Mouse (Mus musculus) right cerebral cortex, adult 18-20 months (tissue): ENCODE results near the gene Pla2g6.

Experiments used
- DNase-seq: peaks from one replicate; pipeline ENCODE4 v3.0.0; 2022; ENCODE audit warnings: mixed read lengths

The Pla2g6 gene

DNA sequence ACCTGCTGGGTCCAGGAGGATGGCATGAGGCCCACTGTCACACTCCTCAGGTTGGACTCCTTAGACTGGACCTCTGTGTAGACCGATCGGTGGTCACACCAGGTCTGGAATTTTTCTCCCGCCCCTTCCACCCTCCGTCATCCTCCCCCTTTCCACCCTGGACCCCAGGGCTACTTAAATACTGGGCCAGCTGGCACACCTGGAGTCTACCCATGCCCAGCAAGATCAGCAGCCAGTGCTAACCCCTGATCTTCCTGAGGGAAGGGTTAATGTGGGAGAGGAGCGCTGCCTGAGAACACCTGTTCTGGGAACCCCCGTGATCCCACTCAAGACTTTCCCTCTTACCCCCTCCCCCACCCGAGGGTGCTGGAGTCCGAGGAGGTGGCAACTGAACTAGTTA, 20.5 kb upstream of the Pla2g6 start:
- no peak for DNase-seq

DNA sequence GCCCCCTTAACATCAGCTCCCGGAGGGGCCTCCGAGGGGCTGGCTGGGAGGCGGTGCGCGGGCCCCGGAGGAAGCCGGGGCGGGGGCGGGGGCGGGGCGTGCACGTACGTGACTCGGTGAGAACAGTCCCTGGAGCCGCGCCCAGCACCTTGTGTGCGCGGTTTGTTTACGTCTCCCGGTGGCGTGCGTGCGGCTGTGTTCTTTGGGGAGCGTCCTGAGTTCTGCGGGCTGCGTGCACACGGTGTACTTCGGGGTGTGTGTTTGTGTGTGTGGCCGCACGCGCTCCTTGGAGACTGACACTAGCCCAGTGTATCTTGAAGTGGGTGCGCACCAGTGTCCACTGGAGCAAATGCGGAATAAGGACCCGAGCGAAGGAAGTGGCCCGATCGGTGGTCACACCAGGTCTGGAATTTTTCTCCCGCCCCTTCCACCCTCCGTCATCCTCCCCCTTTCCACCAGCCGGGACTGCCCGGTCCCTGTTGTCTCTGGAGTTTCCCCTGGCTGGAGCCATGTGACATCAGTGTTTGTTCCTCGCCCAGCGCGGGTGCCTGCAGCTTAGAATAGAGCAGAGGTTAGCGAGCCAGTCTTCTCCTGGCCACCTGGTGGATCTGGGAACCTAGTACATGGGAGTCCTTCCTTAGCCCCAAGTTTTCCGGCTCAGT, 19.8 kb upstream of the Pla2g6 start:
- peak; percentile 26 for DNase-seq

DNA sequence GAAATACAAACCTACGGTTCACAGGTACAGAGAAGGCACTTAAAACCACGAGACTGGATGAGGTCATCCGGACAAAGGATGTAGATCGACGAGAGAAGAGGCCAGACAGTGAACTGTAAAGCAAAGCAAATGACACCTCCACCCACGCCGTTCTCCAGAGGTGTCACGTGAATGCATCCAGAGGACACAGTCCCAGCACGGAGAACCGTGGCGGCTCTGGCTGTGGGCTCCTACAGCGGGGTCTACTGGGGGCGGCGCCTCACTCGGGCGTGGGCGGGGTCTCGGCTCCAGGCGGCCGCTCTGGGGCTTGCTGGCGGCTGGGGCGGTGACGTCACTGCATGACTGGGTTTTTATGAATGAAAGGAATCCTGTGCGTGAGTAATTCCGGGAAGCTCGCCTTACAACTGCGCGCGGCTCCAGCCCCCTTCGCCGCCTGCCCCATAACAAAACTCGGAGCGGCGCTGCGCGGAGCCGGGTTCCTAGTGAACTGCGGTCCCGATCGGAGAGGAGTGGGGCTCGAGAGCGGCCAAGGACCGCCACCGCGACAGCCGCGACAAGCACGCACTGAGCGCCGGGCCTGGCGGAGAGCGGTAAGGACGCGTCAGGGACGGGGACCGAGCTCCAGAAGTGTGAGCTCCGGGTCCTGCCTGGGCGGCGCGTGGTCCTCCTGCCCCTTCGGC, 19.1 kb upstream of the Pla2g6 start:
- peak; percentile 89 for DNase-seq

DNA sequence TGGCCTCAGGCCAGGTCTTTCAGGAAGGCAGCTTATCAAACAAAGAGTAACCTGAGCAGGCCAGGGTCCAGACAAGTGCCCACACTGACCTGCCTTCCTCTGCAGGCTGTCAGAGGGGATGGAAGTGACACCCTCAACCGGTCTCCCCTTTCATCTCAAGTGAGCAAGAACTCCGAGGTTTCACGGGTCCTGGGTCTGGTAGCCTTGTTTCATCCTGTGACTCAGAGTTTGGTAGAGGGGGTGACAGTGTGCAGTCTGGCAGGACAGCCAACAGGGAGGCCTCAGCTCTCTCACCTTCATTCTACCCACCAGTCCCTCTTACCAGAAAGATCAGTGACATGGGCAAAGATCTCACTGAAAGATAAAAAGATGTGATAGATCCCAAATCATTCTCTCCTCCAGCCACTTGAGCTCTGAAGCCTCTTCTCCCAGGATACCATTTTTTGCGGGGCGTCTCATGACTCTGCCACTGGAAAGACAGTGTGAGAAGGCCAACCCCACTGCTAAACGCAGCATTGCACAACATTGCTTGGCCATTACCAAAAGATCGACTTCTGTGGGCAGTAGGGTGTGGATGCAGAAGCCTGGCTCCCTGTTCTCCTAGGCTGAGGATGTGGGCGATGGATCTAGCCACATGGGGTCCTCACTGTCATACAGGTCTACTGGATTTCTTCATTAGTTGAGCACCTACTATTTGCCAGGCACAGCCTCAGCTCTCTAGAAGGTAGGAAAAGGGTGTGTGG, 18.0 kb upstream of the Pla2g6 start, which contains the start of gene Maff:
TSS of gene Maff (plus strand) at position 571 of the 743 bp plus-strand sequence.
- DNase-seq: no peak

DNA sequence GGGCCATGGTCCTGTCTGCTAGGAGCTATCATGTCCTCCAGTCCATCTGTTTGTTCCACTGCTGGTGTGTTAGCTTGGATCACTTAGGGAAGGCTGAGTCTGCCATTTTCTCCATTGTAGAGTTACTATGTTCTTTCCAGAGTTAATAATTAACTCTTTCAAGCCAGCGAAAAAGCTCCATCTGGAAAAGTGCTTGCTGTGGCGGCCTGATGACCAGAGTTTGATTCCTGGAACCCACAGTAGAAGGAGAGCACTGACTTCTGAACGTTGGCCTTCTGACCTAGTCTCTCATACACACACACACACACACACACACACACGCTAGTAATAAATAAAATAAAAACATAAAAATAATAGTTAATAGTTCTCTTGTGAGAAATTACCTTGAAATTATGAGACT, 16.4 kb upstream of the Pla2g6 start:
- no peak for DNase-seq

DNA sequence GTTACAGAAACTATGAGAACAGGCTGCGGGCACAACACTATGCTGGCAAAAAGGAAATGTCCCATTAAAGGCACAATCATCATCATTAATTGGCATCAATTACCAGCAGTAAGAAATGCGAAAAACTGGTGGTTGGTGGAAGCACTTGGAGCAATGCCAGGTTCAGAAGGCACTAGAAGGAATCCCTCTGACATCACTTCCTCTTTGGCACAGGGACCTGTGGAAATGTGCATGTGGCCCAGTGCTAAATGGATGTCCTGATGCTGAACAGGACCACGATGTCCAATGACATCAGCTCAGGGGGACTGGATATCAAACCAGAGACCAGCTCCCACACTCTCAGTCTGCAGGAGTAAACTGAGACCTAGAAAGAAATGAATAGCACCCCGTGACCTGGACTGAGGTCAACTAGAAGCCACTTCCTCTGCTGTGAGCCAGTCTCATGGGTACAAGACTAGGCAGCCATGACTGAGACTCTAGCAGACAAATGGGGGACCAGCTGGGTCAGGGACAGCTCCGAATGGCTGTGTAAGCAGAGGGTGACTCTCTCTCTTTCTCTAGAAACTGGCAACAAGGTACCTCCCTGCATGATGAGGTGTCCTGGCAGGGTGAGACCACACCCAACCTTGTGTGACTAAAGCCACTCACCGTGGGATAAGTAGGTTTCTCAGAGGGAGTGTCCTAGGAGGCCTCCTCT, 14.6 kb upstream of the Pla2g6 start:
- no peak for DNase-seq

DNA sequence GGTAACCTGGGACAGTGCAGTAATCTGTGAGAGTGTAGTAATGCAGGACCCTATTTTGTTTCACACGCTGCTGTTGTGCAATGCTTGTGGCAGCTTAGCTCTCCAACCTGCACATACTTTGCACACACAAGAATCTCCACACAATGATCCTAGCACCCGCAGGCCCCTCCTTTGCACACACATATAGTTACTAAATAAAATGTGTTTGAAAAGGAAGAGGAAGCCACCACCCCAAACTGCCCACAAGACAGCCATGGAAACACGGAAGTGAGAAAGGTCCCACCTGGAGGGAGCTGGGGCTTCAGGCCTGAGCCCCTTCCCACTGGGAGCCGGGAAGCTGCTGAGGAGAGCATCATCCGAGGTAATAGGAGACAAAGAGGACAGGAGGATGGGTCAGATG, 10.8 kb upstream of the Pla2g6 start:
- no peak for DNase-seq

DNA sequence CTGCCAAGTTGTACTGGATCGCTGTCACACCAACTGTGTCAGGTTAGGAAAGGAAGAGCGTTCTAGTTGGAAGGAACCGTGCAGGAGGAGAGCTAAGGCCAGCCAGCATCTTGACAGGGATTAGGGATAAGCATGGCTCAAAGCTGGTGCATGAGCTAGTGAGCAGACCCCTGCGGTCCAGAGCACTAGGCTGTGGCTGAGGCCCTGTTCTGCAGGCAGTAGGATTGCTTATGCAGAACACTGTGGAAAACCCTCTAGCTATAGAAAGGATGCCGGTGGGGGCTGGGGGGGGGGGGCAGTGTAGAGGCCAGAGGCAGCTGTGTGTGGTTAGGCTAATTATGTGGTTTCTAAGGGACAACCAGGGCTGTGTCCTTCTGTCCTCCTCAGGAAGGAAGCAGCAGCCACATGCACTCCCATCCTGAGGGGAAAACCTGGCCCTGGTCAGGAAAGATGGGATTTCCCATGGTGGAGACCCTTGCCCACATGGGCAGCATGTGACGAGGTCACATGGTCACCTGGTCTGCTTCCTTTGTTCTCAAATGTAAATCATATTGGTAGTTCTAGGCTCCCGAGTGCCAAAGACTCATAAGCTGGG, 7.0 kb upstream of the Pla2g6 start:
- DNase-seq: no peak

DNA sequence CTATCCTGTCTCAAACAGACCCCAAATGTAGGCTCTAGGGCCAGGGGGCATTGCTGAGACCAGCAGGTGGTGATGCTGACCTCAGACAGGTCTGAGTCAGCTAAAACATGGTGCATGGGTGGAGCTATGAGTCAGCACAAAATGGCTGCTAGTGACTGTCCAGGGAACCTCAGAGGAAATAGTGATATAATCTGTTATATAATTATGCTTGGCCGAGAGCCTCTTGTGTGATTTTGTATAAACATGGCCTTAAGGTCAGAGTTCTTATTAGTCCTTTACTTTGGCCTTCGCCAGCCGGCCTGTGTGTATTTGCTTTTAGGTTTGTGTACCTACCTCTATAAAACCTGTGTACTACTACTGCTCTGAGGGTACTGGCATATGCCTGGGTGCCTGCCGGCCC, 5.2 kb upstream of the Pla2g6 start:
- DNase-seq: no peak

DNA sequence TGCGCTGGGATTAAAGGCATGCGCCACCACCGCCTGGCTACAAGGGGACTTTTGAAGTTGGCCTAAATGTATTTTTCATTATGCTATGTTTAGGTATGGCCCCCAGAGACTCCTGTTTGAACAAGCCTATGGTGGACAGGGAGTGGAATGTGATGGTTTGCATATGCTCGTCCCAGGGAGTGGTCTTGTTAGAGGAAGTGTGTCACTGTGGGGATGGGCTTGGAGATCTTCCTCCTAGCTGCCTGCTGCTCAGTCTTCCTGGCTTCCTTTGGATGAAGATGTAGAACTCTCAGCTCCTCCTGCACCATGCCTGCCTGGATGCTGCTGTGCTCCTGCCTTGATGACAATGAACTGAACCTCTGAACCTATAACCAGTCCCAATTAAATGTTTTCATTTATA, 2.3 kb upstream of the Pla2g6 start:
- no peak for DNase-seq

DNA sequence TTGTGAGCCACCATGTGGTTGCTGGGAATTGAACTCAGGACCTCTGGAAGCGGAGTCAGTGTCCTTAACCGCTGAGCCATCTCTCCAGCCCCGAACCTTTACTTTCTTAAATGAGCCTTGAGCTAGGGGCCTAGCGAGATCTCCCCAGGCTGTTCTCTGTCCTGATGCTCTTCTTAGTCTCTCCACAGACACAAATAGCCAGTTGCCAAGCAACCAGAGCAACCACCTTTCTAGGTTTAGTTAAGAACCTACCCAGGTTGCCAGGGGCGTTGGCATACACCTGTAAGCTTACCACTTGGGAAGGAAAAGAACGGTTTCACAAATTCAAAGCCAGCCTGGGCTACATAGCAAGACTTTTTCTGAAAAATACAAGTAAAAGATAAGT, 1.8 kb upstream of the Pla2g6 start:
- no peak for DNase-seq

DNA sequence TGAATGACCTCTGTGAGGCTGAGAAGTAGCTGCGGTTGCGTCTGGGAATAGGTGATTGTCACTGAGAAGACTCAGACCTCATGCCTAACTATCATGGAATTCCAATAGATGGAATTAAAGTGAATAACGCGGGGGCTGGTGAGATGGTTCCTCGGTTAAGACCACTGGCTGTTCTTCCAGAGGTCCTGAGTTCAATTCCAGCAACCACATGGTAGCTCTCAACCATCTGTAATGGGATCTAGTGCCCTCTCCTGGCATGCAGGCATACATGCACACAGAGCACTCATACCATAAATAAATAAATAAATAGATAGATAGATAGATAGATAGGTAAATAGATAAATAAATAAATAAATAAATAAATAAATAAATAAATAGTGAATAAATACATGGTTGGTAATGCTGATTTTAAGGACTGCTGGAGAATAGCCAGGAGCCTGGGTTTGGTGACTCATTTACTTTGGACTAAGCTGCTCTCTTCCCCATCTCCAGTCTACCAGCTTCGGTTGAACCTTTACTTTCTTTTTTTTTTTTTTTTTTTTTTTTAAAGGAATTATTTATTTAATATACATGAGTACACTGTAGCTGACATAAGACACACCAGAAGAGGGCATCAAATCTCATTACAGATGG, 1.3 kb upstream of the Pla2g6 start:
- DNase-seq: no peak

DNA sequence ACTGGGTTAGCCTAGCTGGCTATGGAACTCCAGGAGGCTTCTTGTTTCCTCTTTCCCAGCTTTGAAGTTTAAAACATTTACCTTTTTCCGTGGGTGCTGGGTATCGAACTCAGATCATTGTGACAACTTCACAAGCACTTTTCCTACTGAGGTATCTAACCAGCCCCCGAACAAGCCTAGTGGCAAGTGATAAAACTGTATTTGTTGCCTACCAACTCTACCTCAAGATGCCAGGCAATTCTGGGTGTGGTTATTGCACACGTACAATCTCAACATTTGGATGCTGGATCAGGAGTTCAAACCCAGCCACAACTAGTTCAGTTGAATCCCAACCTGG, 717 bp upstream of the Pla2g6 start:
- no peak for DNase-seq

DNA sequence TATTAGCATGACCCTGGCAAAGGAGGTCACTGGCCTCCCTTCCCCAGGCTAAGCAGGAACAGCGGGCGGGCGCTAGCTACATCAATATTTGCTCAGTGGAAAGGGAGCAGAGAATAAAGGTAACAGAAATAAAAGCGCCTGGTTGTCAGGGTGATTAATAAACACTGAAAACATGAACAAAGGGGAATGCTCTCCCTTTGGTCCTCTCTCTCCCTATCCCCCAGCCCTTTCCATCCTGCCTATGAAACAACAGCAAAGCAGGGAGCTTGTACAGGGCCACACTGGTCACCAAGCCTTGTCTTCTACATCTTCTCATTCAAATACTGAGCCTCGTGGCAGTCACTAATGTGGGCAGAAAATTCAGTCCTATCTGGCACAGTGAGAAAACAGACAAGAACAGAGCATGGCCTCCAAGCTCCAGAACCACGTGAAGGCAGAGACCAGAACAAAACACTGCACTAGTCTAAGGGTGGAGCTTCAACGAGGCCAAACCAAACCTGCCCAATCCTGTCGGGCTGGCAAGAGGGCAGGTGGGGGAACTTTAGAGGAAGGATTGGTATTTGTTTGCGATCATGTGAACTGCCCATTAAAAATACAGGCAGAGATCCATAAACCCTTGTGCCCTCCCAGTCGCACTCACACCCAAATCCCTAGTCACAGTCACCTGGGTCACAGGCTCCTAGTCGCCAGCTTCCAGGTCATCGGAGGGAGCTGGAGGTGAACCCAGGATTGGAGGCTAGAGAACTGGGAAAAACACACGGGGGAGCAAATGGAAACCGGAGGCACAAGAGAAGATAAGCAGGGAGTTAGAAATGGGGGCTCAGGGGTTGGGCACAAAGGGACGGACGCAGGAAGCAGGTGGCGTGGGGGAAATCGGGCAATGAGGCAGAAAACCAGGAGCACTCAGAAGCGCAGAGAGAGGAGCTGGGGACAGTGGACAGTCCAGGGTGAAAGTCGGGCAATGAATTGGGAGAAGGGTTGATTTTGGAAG, 924 bp downstream of the Pla2g6 start:
- peak; percentile 25 for DNase-seq

DNA sequence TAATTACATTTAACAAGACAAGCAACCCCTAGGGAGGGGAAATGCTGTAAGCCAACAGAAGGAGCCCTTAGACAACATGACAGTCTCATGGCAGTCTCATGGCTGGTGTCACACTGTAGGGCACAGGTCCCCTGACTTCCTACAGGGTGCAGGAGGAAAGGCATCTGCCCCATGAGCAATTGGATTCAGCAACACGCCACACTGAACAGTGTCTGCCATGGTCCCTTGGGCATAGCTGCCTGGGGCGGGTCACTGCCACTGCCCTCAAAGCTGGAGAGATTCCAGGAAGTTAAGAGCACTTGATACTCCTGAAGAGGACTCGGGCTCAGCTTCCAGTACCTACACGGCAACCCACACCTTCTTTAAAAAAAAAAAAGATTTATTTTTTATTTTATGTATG, 1.9 kb downstream of the Pla2g6 start:
- DNase-seq: no peak

DNA sequence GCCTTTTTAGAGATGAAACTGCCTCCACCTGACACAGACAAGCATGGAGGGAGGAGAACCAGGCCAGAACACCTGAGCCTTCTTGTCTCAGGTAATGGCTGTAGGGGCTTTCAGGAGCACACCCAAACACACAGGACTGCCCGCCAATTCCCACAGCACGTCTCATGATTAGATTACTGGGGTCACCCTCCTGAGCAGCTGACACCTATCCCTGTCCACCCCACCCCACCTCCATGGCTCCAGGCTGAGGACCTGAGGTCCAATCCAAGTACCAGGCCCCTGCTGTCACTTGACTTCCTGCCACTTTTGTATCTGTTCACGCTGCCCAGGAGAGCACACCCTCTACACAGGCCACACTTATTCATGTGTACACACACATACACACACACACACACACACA, 2.4 kb downstream of the Pla2g6 start:
- DNase-seq: no peak

DNA sequence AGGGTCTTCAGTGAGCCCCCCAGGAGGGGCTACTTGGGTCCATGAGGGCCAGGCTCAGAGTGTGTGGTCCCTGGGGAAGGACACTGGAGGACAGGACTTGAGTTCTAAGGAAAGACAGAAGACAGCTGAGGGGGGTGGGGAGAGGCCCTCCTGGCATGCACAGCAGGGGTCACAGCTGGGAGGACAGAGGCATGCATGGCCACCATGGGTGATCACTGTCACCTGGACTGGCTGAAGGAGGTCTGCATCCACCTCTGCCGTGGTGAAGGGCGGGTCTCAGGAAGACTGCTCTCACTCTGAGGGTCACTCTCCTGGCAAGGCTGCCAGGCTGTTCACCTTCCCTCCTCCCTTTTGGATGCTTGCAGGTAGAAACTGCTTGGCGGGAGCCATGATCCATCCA, 3.8 kb downstream of the Pla2g6 start:
- DNase-seq: no peak

DNA sequence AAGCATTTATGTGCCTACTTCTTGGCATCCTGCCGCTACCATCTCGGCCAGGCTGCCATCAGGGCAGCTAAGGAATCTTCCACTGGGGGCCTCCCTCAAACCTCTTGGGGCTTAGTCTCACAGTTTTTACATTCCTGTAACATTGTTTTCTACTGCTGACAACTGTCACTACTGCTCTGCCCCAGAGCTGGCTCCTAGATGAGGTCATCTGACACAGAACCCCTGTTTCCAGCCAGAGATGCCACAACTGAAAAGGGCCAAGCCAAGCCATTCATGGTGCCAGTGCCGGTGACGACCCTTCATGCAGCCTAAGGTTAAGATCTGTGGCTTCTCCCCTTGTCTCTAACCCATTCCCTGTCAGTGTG, 4.4 kb downstream of the Pla2g6 start:
- no peak for DNase-seq

DNA sequence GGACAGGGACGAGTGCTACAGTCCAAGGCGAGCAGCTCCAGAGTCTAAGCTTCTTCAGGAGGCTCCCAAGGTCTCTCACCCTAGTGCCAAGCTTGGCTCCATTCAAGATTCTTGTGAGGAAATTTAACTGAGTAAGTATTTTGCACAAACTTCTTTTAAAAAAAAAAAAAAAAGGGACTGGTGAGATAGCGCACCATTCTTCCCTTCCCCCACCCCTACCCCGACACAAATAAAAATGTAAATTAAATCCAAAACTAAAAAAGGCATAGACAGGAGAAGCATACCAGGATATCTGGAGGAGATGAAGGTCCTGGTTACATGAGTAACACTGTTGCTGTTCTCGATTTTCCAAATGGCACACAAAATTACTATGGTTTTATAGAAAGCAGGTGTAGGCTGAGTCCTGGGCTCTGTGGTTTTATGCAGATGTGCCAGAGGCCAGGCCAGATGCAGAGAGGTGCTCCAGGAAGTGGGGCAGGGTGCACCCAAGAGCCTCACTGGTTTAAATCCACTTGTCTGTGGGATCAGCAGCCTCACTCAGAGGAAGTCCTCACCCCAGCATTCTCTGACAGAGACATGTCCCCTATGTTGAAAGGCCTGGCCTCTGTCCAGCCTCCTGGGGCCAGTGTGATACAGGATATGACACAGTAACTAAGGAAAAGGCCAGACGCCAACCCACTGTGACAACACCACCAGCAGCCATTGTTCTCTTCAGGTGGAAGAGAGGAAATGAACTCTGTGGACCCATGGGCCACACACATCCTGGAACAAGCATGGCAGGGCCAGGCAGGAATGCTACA, 5.0 kb downstream of the Pla2g6 start:
- peak; percentile 10 for DNase-seq

DNA sequence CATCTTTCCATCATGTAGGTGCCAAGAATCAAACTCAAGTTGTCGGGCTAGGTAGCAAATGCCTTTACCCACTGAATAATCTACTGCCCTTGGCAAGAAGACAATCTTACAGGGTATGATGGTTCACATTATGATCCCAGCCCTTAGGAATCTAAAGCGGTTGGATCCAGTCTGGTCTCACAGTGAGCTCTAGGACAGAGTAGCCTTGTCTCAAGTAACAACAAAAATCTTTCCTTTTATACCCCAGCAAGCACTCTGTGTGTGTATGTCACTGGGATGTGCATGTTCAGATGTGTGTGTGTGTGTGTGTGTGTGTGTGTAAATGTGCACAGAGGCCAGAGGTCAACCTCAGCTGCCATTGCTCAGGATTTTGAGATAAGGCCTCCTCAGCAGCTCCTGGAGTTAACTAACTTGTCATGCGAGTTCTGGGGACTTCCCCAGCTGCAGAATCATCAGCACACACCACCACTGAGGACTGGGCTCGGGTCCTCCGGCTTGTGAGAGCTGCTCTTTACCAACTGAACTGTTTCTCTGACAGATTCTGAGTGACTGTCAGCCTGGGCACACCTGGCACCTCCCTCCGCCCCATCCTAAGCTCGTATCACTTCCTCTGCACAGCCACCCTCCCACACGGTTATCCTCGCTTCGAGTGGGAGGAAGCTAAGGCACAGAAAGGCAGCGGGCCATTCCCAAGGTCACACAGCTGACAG, 5.8 kb downstream of the Pla2g6 start:
- DNase-seq: no peak
